Mouse (Mus musculus) hematopoietic stem cell, adult 5-6 weeks (primary cell): ENCODE measurements at regions not wholly inside any gene's neighbourhood (a gene's known extent, or its start where the extent isn't known, plus 50 kb on each side); places are given as distances from the start of the nearest gene placed in this dataset.

Experiments
- ATAC-seq, 2 experiments: fragments of 125-278 bp in 1 of 2; replicated peaks in 1 of 2; 2 replicates each; pipeline ENCODE4 v1.8.0; 2016 to 2017; ENCODE audit warnings: inconsistent platforms in 2 of 2, mild to moderate bottlenecking in 2 of 2, moderate number of reproducible peaks in 2 of 2, low read depth in 1 of 2, moderate TSS enrichment in 1 of 2; ENCODE audit not compliant: low FRiP score in 2 of 2, poor library complexity in 2 of 2, severe bottlenecking in 2 of 2, insufficient read depth in 1 of 2, low TSS enrichment in 1 of 2

GRCm38 (mm10) chr1:43633246-43633645 lies 97.2 kb upstream of the 1500015O10Rik start:
- ATAC-seq = no peak

DNA sequence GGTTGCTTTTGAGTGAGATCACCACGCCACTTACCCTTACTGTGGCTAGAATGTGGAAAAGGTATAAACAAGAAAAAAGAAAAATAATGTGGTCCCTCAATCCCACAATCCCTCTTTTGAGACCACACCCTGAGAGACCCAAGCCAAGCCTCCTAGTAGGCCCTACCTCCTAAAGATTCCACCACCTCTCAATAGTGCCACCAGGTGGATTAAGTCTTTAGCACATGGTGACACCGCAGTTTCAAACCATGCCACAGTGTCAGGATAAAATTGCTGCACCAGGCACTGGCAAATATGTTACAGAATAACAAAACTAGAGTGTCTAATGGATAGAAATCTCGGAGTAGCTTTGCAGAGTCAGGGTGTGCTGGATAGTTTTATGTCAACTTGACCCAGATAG lies 94.7 kb upstream of the 1500015O10Rik start:
- peak; percentile 78 to 80 for ATAC-seq

GRCm38 (mm10) chr1:43637956-43638355 lies 92.4 kb upstream of the 1500015O10Rik start:
- ATAC-seq = no peak

- ATAC-seq = no peak
These were observed 58.4 kb upstream of the 1500015O10Rik start for GRCm38 (mm10) chr1:43672031-43672430.
